Mouse (Mus musculus) adipose tissue, adult 10 weeks (tissue): ENCODE results near the gene Dok5. TPM values are rescaled to one million over a fixed set of nuclear protein-coding genes. Genes with fewer than 3 reads are reported as not detected.

Experiments
- polyA plus RNA-seq: library from polyadenylated mRNA; stranded (reverse); fragments of 350-450 nt; fragmentation: Illumina TruSeq; extraction: RNeasy Lipid Tissue Mini Kit (QIAGEN cat#74804); gene quantifications from one replicate; pipeline ENCODE4 v1.2.3, GENCODE M21; 2014; ENCODE audit warnings: low read depth, low replicate concordance

Gene Dok5
- 2.9 TPM for polyA plus RNA-seq

GRCm38 (mm10) chr2:170731632-170732561 is at the start of gene Dok5:
TSS of gene Dok5 (plus strand) at chr2:170731807.

Other genes starting within 250 kb of the Dok5 start
- gene Pfdn4, start 235.4 kb upstream of the Dok5 start, polyA plus RNA-seq, result 15.0 TPM
- not detected for gene Cyp24a1, start 234.7 kb upstream of the Dok5 start, polyA plus RNA-seq
- gene 4930470P17Rik, start 129.8 kb upstream of the Dok5 start, polyA plus RNA-seq, result not detected